Mouse (Mus musculus): ENCODE measurements at regions not wholly inside any gene's neighbourhood (a gene's known extent, or its start where the extent isn't known, plus 50 kb on each side); places are given as distances from the start of the nearest gene placed in this dataset.

DNA sequence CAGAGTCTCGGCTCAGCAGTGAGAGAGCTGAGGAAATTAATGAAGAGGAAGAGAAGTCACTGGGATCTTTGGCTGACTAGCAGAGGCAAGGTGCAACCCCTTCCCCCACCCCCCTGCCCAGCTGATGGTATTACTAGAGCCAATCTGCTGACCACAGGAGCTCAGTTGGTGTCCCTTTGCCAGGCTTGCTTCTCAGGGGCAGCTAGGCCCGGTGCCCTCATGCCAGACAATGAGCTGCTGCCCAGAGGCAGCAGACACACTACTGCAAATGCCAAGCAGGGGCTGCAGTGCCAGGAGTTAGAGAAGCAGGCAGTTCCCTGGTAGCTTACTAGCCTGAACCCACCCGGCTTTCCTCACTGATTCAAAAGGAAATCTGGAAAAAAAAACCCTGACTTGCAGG is 59.1 kb upstream of the St8sia2 start:
- no peak overlapping the region for H3K4me2 ChIP-seq (ENCODE audit: low read depth, low read length)
- H3K4me3 ChIP-seq (ENCODE audit: low read length) = no peak overlapping the region
- H3K36me3 ChIP-seq (ENCODE audit: control insufficient read depth, insufficient read depth) = no peaks in the 10 kb centered on the region
- H3K9me3 ChIP-seq (replicated peaks; ENCODE audit: control insufficient read depth, low read length) = no peaks in the 10 kb centered on the region
- 28% methylated on average over 3 of the region's 3 CpGs for WGBS
- no peak overlapping the region for H3K27ac ChIP-seq (ENCODE audit: low read length)
- no peaks in the 10 kb centered on the region for H3K4me1 ChIP-seq (ENCODE audit: control insufficient read depth, insufficient read depth, low read length)
- H3K27me3 ChIP-seq (ENCODE audit: control insufficient read depth, insufficient read depth, low read length) = no peaks in the 10 kb centered on the region; the same call in 1 of the 2 replicates
- no peak for ATAC-seq (replicated peaks; ENCODE audit: extremely low read depth, insufficient read depth, low FRiP score)
- H3K9ac ChIP-seq (ENCODE audit: low read length) = no peak overlapping the region

- ATAC-seq (replicated peaks; ENCODE audit: extremely low read depth, insufficient read depth, low FRiP score) = no peak
- WGBS = 92% methylated on average over 2 of the region's 2 CpGs
- no peaks in the 10 kb centered on the region for H3K4me1 ChIP-seq (ENCODE audit: control insufficient read depth, insufficient read depth, low read length)
- H3K4me2 ChIP-seq (ENCODE audit: low read depth, low read length) = no peak overlapping the region
- H3K36me3 ChIP-seq (ENCODE audit: control insufficient read depth, insufficient read depth) = no peaks in the 10 kb centered on the region
- no peaks in the 10 kb centered on the region; the same call in 1 of the 2 replicates for H3K27me3 ChIP-seq (ENCODE audit: control insufficient read depth, insufficient read depth, low read length)
- H3K9me3 ChIP-seq (replicated peaks; ENCODE audit: control insufficient read depth, low read length) = no peaks in the 10 kb centered on the region
- no peak overlapping the region for H3K9ac ChIP-seq (ENCODE audit: low read length)
- H3K27ac ChIP-seq (ENCODE audit: low read length) = no peak overlapping the region
- H3K4me3 ChIP-seq (ENCODE audit: low read length) = no peak overlapping the region
These were observed 57.3 kb upstream of the St8sia2 start for GRCm38 (mm10) chr7:74070836-74071235.

- no peak for ATAC-seq (replicated peaks; ENCODE audit: extremely low read depth, insufficient read depth, low FRiP score)
- no peak overlapping the region for H3K4me2 ChIP-seq (ENCODE audit: low read depth, low read length)
- 57% methylated on average over 4 of the region's 4 CpGs for WGBS
These were observed 52.1 kb upstream of the St8sia2 start for GRCm38 (mm10) chr7:74065449-74066099.

More at GRCm38 (mm10) chr7:74065449-74066099, 52.1 kb upstream of the St8sia2 start:
- H3K9me3 ChIP-seq (replicated peaks; ENCODE audit: control insufficient read depth, low read length) = no peaks in the 10 kb centered on the region
- no peaks in the 10 kb centered on the region for H3K4me1 ChIP-seq (ENCODE audit: control insufficient read depth, insufficient read depth, low read length)
- no peak overlapping the region for H3K27ac ChIP-seq (ENCODE audit: low read length)
- H3K27me3 ChIP-seq (ENCODE audit: control insufficient read depth, insufficient read depth, low read length) = no peaks in the 10 kb centered on the region
- no peak overlapping the region for H3K9ac ChIP-seq (ENCODE audit: low read length)
- no peak overlapping the region for H3K4me3 ChIP-seq (ENCODE audit: low read length)
- H3K36me3 ChIP-seq (ENCODE audit: control insufficient read depth, insufficient read depth) = no peaks in the 10 kb centered on the region

Data from heart, embryonic 16.5 days (tissue).